Mouse (Mus musculus): ENCODE measurements around the gene Mslnl.

GRCm38 (mm10) chr17:25794998-25795397 lies 59.2 kb downstream of the Mslnl start:
- TF ChIP-seq CTCF (IDR thresholded peaks at IDR 0.05; ENCODE audit: low read depth) = no peak
- no peak for TF ChIP-seq EP300 (IDR thresholded peaks at IDR 0.05; ENCODE audit: low read depth)

Measured in liver, embryonic 14.5 days (tissue).